ENCODE assay signal across 8 mouse cellular contexts in genomic region chr4:107434356-107435237, GRCm38 (mm10). TPM values are rescaled to one million over a fixed set of nuclear protein-coding genes. Genes with fewer than 3 reads are reported as not detected.
DNase-seq lines count a peak whose midpoint lies in the region; ATAC-seq and TF ChIP-seq lines count a peak whose summit lies in the region.

TSS of gene Glis1 (plus strand) at chr4:107434591.

- H3K36me3 ChIP-seq in ES-E14 (ENCODE audit: control insufficient read depth, insufficient read depth, low read length, poor library complexity, severe bottlenecking): no peaks in the 10 kb centered on the region
- H3K36me3 ChIP-seq in lung, embryonic 15.5 days: no peaks in the 10 kb centered on the region

- no peaks in the 10 kb centered on the region for H3K9me3 ChIP-seq in ES-E14 (ENCODE audit: control insufficient read depth, insufficient read depth, low read depth, low read length)
- no peaks in the 10 kb centered on the region for H3K9me3 ChIP-seq in lung, embryonic 15.5 days

- WGBS in lung, embryonic 15.5 days: under 1% methylated on average over 108 of the region's 112 CpGs

- DNase-seq in ES-E14 (ENCODE audit: low read depth, low spot score): no peak
- peak; percentile 87 to 89 for DNase-seq in adrenal gland, postnatal 36 days
- DNase-seq in heart, postnatal 4 days: peak; percentile 76
- peak; percentile 19 to 46 for DNase-seq in layer of hippocampus, adult 8-10 months (ENCODE audit: low spot score in 2 of 2)
- peak; percentile 77 for DNase-seq in retina, embryonic 14.5 days (ENCODE audit: low spot score)
- no peak for DNase-seq in thymus, postnatal 10 days (ENCODE audit: low spot score in 2 of 2)

- peaks cover 70% of the 10 kb centered on the region for H3K27me3 ChIP-seq in lung, embryonic 15.5 days

- ATAC-seq in frontal cortex, adult (ENCODE audit: low TSS enrichment): peak; percentile 60
- ATAC-seq in lung, embryonic 15.5 days (ENCODE audit: borderline replicate concordance, extremely low read depth, low FRiP score, low TSS enrichment): peak; percentile 93

- no peak within 1 kb of the TSS for H3K27ac ChIP-seq in ES-E14 (ENCODE audit: insufficient read depth, low read depth, low read length, poor library complexity, severe bottlenecking)
- no peak within 1 kb of the TSS for H3K27ac ChIP-seq in lung, embryonic 15.5 days

- peak within 1 kb of the TSS; percentile 68 for H3K9ac ChIP-seq in ES-E14 (ENCODE audit: insufficient read depth, low read depth, low read length, poor library complexity, severe bottlenecking)
- peak within 1 kb of the TSS; percentile 39 for H3K9ac ChIP-seq in lung, embryonic 15.5 days

- in situ Hi-C loops in ES-E14 (cut with MboI; ENCODE audit: low sequenced_read_pairs in 2 of 2, unreplicated experiment in 2 of 2): no loop called here

- H3K4me1 ChIP-seq in ES-E14 (ENCODE audit: control insufficient read depth in 2 of 2, insufficient read depth in 2 of 2, low read length in 2 of 2, poor library complexity in 1 of 2): peaks cover 0 to 3% of the 10 kb centered on the region in 2 experiments; a peak in 1 of 4 replicates
- peaks cover 18% of the 10 kb centered on the region for H3K4me1 ChIP-seq in lung, embryonic 15.5 days

- peak within 1 kb of the TSS; percentile 72 to 75 for H3K4me3 ChIP-seq in ES-E14 (ENCODE audit: insufficient read depth in 1 of 2, low read depth in 1 of 2, low read length in 2 of 2, poor library complexity in 1 of 2, severe bottlenecking in 1 of 2)
- H3K4me3 ChIP-seq in lung, embryonic 15.5 days: peak within 1 kb of the TSS; percentile 65

- peak within 1 kb of the TSS; percentile 92 for H3K4me2 ChIP-seq in lung, embryonic 15.5 days

TF ChIP-seq in ES-E14, 5 proteins besides CTCF, POLR2A, EP300 and RAD21:
- TF ChIP-seq ZC3H11A (IDR thresholded peaks at IDR 0.05; ENCODE audit: borderline replicate concordance, low read depth, low read length): no peak
- no peak for TF ChIP-seq MAFK (IDR thresholded peaks at IDR 0.05; ENCODE audit: insufficient read depth, low read depth, low read length)
- TF ChIP-seq HCFC1 (IDR thresholded peaks at IDR 0.05; ENCODE audit: borderline replicate concordance, insufficient read depth, low read length): no peak
- TF ChIP-seq CHD2 (IDR thresholded peaks at IDR 0.05; ENCODE audit: low read depth, low read length): peak; percentile 78

RNA-seq across cellular contexts. Expression of gene Glis1, which starts in this region (rescaled TPM):
- total RNA-seq in ES-E14 (2012; rRNA removed): 0.98 and 1.7 TPM in 2 replicates
- under 1 TPM; 0.43 to 0.93 TPM for total RNA-seq in adrenal gland, postnatal 36 days (2021)
- under 1 TPM; 0.26 to 0.79 TPM for total RNA-seq in heart, postnatal 4 days (2021)
- total RNA-seq in layer of hippocampus, adult 8-10 months (2022): 1 to 10 TPM in 3 of 4 experiments, under 1 TPM in 1; 0.99 to 3.1 (median 1.6) TPM
- 1.7 and 2.0 TPM in 2 replicates for polyA plus RNA-seq in lung, embryonic 15.5 days (2015; fragmentation: Nextera tagmentation; extraction: Ambion mirVana)

Comparison
In these comparisons a context has a peak if more than half of its experiments do, and no peak if none do; other contexts are left out.
1. Peak in DNase-seq in adrenal gland, postnatal 36 days; RNA of the gene not detected or under 1 TPM.
2. Peak in DNase-seq in heart, postnatal 4 days; RNA of the gene not detected or under 1 TPM.
3. DNase-seq: peak in layer of hippocampus, adult 8-10 months (2 of 2) and retina, embryonic 14.5 days (single experiment); none in ES-E14 (single experiment) and thymus, postnatal 10 days (0 of 2).